Mouse (Mus musculus): Measurements from ENCODE around the gene Kcne1l. TPM values are rescaled to one million over a fixed set of nuclear protein-coding genes. Genes with fewer than 3 reads are reported as not detected.
A peak's percentile ranks its signal among the peaks of the same experiment; 100 is the strongest.

The Kcne1l gene
- total and polyA plus RNA-seq, 2 experiments from 2014 or later: 39.5 to 55.7 TPM

DNA sequence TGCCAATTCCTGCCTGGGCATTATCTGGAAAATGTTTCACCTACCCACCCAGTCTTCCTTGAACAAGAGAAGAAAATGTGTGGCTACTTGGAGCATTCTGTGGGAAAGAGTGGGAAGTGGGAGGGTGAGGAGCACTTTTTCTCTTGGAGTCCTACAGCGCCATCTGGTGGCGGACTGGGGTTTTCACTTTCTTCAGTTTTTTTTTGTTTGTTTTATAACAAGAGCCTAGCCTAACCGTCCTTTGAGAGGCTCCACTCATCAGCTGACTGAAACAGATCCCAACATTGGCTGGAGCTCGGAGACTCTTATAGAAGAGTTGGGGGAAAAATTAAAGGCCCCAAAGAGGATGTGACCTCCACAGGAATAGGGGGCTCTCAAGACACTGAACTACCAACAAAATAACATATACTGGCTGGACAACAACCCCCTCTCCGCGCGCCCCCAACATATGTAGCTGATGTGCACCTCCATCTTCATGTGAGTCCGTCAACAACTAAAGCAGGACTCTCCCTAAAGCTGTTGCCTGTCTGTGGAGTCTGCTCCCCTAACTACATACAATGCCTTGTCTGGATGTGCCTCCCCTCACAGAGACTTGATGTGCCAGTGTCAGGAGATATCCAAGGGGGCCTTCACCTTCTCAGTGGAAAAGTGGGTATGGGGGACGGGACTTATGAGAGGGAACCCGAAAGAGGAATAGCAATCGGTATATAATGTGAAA, 8.4 kb upstream of the Kcne1l start:
- no peak overlapping the region for H3K9ac ChIP-seq (replicated peaks; ENCODE audit: low read length, poor library complexity, severe bottlenecking)
- ATAC-seq (ENCODE audit: low FRiP score): peak; percentile 82

GRCm38 (mm10) chrX:142310431-142310830, 4.3 kb upstream of the Kcne1l start:
- Histone ChIP-seq H3K4me3 (ENCODE audit: low read depth, low read length) (no peak overlapping the region), H3K9ac (replicated peaks; ENCODE audit: low read length, poor library complexity, severe bottlenecking) (no peak overlapping the region), H3K36me3 (ENCODE audit: insufficient read depth, low read length) (no peaks in the 10 kb centered on the region), H3K4me2 (ENCODE audit: low read depth, low read length, poor library complexity, severe bottlenecking) (no peak overlapping the region), H3K9me3 (ENCODE audit: low read length) (no peaks in the 10 kb centered on the region), H3K27ac (ENCODE audit: low read depth, low read length) (no peak overlapping the region), H3K4me1 (ENCODE audit: insufficient read depth, low read length) (no peaks in the 10 kb centered on the region), H3K27me3 (ENCODE audit: insufficient read depth, low read length) (no peaks in the 10 kb centered on the region; the same call in 1 of the 2 replicates)
- no peak for ATAC-seq (ENCODE audit: low FRiP score)
- no peak for TF ChIP-seq CTCF (IDR thresholded peaks at IDR 0.05)
- peak; percentile 77 for DNase-seq (ENCODE audit: low spot score)
- 54% methylated on average over 5 of the region's 5 CpGs for WGBS

More for the DNA sequence above, 8.4 kb upstream of the Kcne1l start:
- peak; percentile 84 for DNase-seq (ENCODE audit: low spot score)
- H3K9me3 ChIP-seq (ENCODE audit: low read length): no peaks in the 10 kb centered on the region
- no peak overlapping the region for H3K27ac ChIP-seq (ENCODE audit: low read depth, low read length)
- WGBS: 53% methylated on average over 11 of the region's 11 CpGs
- no peaks in the 10 kb centered on the region for H3K36me3 ChIP-seq (ENCODE audit: insufficient read depth, low read length)
- peak; percentile 84 for TF ChIP-seq CTCF (IDR thresholded peaks at IDR 0.05)
- peak overlapping the region; percentile 18; the same call in 1 of the 2 replicates for H3K4me2 ChIP-seq (ENCODE audit: low read depth, low read length, poor library complexity, severe bottlenecking)
- H3K4me3 ChIP-seq (ENCODE audit: low read depth, low read length): peak overlapping the region; percentile 6; the same call in 1 of the 2 replicates
- no peaks in the 10 kb centered on the region; the same call in 1 of the 2 replicates for H3K27me3 ChIP-seq (ENCODE audit: insufficient read depth, low read length)
- H3K4me1 ChIP-seq (ENCODE audit: insufficient read depth, low read length): no peaks in the 10 kb centered on the region

- WGBS: 36% methylated on average over 35 of the region's 35 CpGs
- Histone ChIP-seq H3K4me3 (ENCODE audit: low read depth, low read length) (no peak overlapping the region), H3K36me3 (ENCODE audit: insufficient read depth, low read length) (no peaks in the 10 kb centered on the region), H3K9me3 (ENCODE audit: low read length) (no peaks in the 10 kb centered on the region), H3K27ac (ENCODE audit: low read depth, low read length) (no peak overlapping the region), H3K9ac (replicated peaks; ENCODE audit: low read length, poor library complexity, severe bottlenecking) (no peak overlapping the region), H3K27me3 (ENCODE audit: insufficient read depth, low read length) (peaks cover 8% of the 10 kb centered on the region; the same call in 1 of the 2 replicates), H3K4me1 (ENCODE audit: insufficient read depth, low read length) (no peaks in the 10 kb centered on the region), H3K4me2 (ENCODE audit: low read depth, low read length, poor library complexity, severe bottlenecking) (peak overlapping the region; percentile 26)
- no peak for TF ChIP-seq CTCF (IDR thresholded peaks at IDR 0.05)
- DNase-seq (ENCODE audit: low spot score) (peak; percentile 86), ATAC-seq (ENCODE audit: low FRiP score) (peak; percentile 74)
Measured at GRCm38 (mm10) chrX:142305010-142305868, 855 bp downstream of the Kcne1l start.

GRCm38 (mm10) chrX:142304592-142304991, 1.5 kb downstream of the Kcne1l start:
- peaks cover 8% of the 10 kb centered on the region; the same call in 1 of the 2 replicates for H3K27me3 ChIP-seq (ENCODE audit: insufficient read depth, low read length)
- H3K27ac ChIP-seq (ENCODE audit: low read depth, low read length): no peak overlapping the region
- H3K36me3 ChIP-seq (ENCODE audit: insufficient read depth, low read length): no peaks in the 10 kb centered on the region
- no peak overlapping the region for H3K9ac ChIP-seq (replicated peaks; ENCODE audit: low read length, poor library complexity, severe bottlenecking)
- no peaks in the 10 kb centered on the region for H3K9me3 ChIP-seq (ENCODE audit: low read length)
- ATAC-seq (ENCODE audit: low FRiP score): no peak
- no peak for DNase-seq (ENCODE audit: low spot score)
- H3K4me3 ChIP-seq (ENCODE audit: low read depth, low read length): no peak overlapping the region
- no peak for TF ChIP-seq CTCF (IDR thresholded peaks at IDR 0.05)
- no peak overlapping the region for H3K4me2 ChIP-seq (ENCODE audit: low read depth, low read length, poor library complexity, severe bottlenecking)
- H3K4me1 ChIP-seq (ENCODE audit: insufficient read depth, low read length): no peaks in the 10 kb centered on the region

DNA sequence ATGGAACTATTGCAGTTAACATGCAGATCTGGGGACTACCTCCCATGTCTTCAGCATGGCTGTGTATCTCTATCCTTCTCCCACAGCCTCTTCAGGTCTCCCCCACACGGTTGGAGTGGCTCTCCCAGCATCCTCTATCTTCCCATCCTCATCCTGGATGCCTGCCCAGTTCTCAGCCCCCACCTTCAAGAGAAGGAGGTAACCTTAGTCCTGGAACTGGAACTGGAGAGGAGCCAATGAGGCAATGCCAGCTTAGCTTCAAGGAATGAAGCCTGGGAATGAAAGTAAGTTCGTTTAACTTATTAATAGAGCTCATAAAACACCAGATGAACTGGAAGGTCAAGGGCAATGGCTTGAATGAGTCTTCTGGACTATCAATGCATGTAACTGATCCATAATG, 2.6 kb downstream of the Kcne1l start:
- Histone ChIP-seq H3K4me3 (ENCODE audit: low read depth, low read length) (no peak overlapping the region), H3K27me3 (ENCODE audit: insufficient read depth, low read length) (peaks cover 8% of the 10 kb centered on the region; the same call in 1 of the 2 replicates), H3K4me2 (ENCODE audit: low read depth, low read length, poor library complexity, severe bottlenecking) (no peak overlapping the region), H3K9ac (replicated peaks; ENCODE audit: low read length, poor library complexity, severe bottlenecking) (no peak overlapping the region), H3K36me3 (ENCODE audit: insufficient read depth, low read length) (no peaks in the 10 kb centered on the region), H3K27ac (ENCODE audit: low read depth, low read length) (no peak overlapping the region), H3K9me3 (ENCODE audit: low read length) (no peaks in the 10 kb centered on the region), H3K4me1 (ENCODE audit: insufficient read depth, low read length) (no peaks in the 10 kb centered on the region)
- ATAC-seq (ENCODE audit: low FRiP score) (no peak), DNase-seq (ENCODE audit: low spot score) (no peak)
- no peak for TF ChIP-seq CTCF (IDR thresholded peaks at IDR 0.05)
- WGBS: 38% methylated on average over 2 of the region's 2 CpGs

GRCm38 (mm10) chrX:142285905-142286304, 20.2 kb downstream of the Kcne1l start:
- ATAC-seq (ENCODE audit: low FRiP score) (no peak), DNase-seq (ENCODE audit: low spot score) (no peak)
- Histone ChIP-seq H3K27ac (ENCODE audit: low read depth, low read length) (no peak overlapping the region), H3K9me3 (ENCODE audit: low read length) (no peaks in the 10 kb centered on the region), H3K36me3 (ENCODE audit: insufficient read depth, low read length) (no peaks in the 10 kb centered on the region), H3K4me3 (ENCODE audit: low read depth, low read length) (no peak overlapping the region), H3K4me1 (ENCODE audit: insufficient read depth, low read length) (no peaks in the 10 kb centered on the region), H3K9ac (replicated peaks; ENCODE audit: low read length, poor library complexity, severe bottlenecking) (no peak overlapping the region), H3K4me2 (ENCODE audit: low read depth, low read length, poor library complexity, severe bottlenecking) (no peak overlapping the region), H3K27me3 (ENCODE audit: insufficient read depth, low read length) (no peaks in the 10 kb centered on the region; the same call in 1 of the 2 replicates)
- WGBS: 49% methylated on average over 5 of the region's 5 CpGs
- TF ChIP-seq CTCF (IDR thresholded peaks at IDR 0.05): no peak
